Mouse (Mus musculus): Measurements from ENCODE around the gene Pop7. TPM values are rescaled to one million over a fixed set of nuclear protein-coding genes. Genes with fewer than 3 reads are reported as not detected.

The Pop7 gene
- polyA plus RNA-seq, 1 experiment from 2014 or later = 80.5 TPM

GRCm38 (mm10) chr5:137491559-137491958 lies 10.8 kb downstream of the Pop7 start:
- no peaks in the 10 kb centered on the region for H3K27me3 ChIP-seq (ENCODE audit: control insufficient read depth, insufficient read depth, low read depth, low read length)
- no peaks in the 10 kb centered on the region for H3K36me3 ChIP-seq (ENCODE audit: control insufficient read depth, insufficient read depth, low read length)
- H3K27ac ChIP-seq (ENCODE audit: low read length) = no peak overlapping the region
- H3K4me2 ChIP-seq (ENCODE audit: low read length) = no peak overlapping the region
- no peaks in the 10 kb centered on the region for H3K9me3 ChIP-seq (replicated peaks; ENCODE audit: control insufficient read depth, low read length, poor library complexity, severe bottlenecking)
- no peak for ATAC-seq
- H3K4me1 ChIP-seq (ENCODE audit: control insufficient read depth, insufficient read depth, low read length) = no peaks in the 10 kb centered on the region
- WGBS = 67% methylated on average over 4 of the region's 4 CpGs
- no peak overlapping the region for H3K9ac ChIP-seq (ENCODE audit: low read depth, low read length)
- no peak overlapping the region for H3K4me3 ChIP-seq (ENCODE audit: low read depth, low read length)

GRCm38 (mm10) chr5:137487616-137488015 lies 14.7 kb downstream of the Pop7 start:
- Histone ChIP-seq H3K9me3 (replicated peaks; ENCODE audit: control insufficient read depth, low read length, poor library complexity, severe bottlenecking) (no peaks in the 10 kb centered on the region), H3K9ac (ENCODE audit: low read depth, low read length) (no peak overlapping the region), H3K27me3 (ENCODE audit: control insufficient read depth, insufficient read depth, low read depth, low read length) (peaks cover 9% of the 10 kb centered on the region), H3K4me3 (ENCODE audit: low read depth, low read length) (no peak overlapping the region), H3K27ac (ENCODE audit: low read length) (no peak overlapping the region), H3K4me2 (ENCODE audit: low read length) (no peak overlapping the region), H3K4me1 (ENCODE audit: control insufficient read depth, insufficient read depth, low read length) (peaks cover 3% of the 10 kb centered on the region; the same call in 1 of the 2 replicates), H3K36me3 (ENCODE audit: control insufficient read depth, insufficient read depth, low read length) (no peaks in the 10 kb centered on the region)
- 93% methylated on average over 7 of the region's 7 CpGs for WGBS
- no peak for ATAC-seq

DNA sequence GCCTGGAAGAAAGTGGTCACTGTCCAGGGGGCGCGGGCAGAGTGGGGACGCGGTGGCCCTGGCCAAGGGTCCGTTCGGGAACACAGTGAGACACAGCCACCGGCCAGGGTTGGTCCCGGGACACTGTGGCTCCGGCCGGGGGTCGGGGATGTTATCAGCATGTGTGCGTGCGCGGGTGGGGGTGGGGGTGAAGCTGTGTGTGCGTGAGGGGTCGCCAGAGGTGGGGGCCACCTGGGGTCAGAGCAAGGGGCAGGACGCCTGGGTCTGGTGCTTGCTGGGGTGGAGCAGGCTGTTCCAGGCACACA lies 16.5 kb downstream of the Pop7 start:
- H3K36me3 ChIP-seq (ENCODE audit: control insufficient read depth, insufficient read depth, low read length) = no peaks in the 10 kb centered on the region
- 2% methylated on average over 17 of the region's 17 CpGs for WGBS
- H3K9ac ChIP-seq (ENCODE audit: low read depth, low read length) = no peak overlapping the region
- peak overlapping the region; percentile 47 for H3K4me2 ChIP-seq (ENCODE audit: low read length)
- ATAC-seq = no peak
- no peaks in the 10 kb centered on the region for H3K9me3 ChIP-seq (replicated peaks; ENCODE audit: control insufficient read depth, low read length, poor library complexity, severe bottlenecking)
- H3K4me1 ChIP-seq (ENCODE audit: control insufficient read depth, insufficient read depth, low read length) = peaks cover 3% of the 10 kb centered on the region; the same call in 1 of the 2 replicates
- peaks cover 9% of the 10 kb centered on the region for H3K27me3 ChIP-seq (ENCODE audit: control insufficient read depth, insufficient read depth, low read depth, low read length)
- H3K4me3 ChIP-seq (ENCODE audit: low read depth, low read length) = peak overlapping the region; percentile 7; the same call in 1 of the 2 replicates
- H3K27ac ChIP-seq (ENCODE audit: low read length) = no peak overlapping the region

GRCm38 (mm10) chr5:137485071-137485850 lies 17.1 kb downstream of the Pop7 start:
- peak overlapping the region; percentile 47 for H3K4me2 ChIP-seq (ENCODE audit: low read length)
- peak overlapping the region; percentile 7; the same call in 1 of the 2 replicates for H3K4me3 ChIP-seq (ENCODE audit: low read depth, low read length)
- WGBS = 3% methylated on average over 30 of the region's 30 CpGs
- 0 out of 2 replicates have a peak overlapping the region, but pooled peaks have one; percentile 6 for H3K9ac ChIP-seq (ENCODE audit: low read depth, low read length)
- H3K36me3 ChIP-seq (ENCODE audit: control insufficient read depth, insufficient read depth, low read length) = no peaks in the 10 kb centered on the region
- ATAC-seq = no peak
- H3K9me3 ChIP-seq (replicated peaks; ENCODE audit: control insufficient read depth, low read length, poor library complexity, severe bottlenecking) = no peaks in the 10 kb centered on the region
- peaks cover 9% of the 10 kb centered on the region for H3K27me3 ChIP-seq (ENCODE audit: control insufficient read depth, insufficient read depth, low read depth, low read length)
- H3K27ac ChIP-seq (ENCODE audit: low read length) = no peak overlapping the region
- H3K4me1 ChIP-seq (ENCODE audit: control insufficient read depth, insufficient read depth, low read length) = peaks cover 3% of the 10 kb centered on the region; the same call in 1 of the 2 replicates

DNA sequence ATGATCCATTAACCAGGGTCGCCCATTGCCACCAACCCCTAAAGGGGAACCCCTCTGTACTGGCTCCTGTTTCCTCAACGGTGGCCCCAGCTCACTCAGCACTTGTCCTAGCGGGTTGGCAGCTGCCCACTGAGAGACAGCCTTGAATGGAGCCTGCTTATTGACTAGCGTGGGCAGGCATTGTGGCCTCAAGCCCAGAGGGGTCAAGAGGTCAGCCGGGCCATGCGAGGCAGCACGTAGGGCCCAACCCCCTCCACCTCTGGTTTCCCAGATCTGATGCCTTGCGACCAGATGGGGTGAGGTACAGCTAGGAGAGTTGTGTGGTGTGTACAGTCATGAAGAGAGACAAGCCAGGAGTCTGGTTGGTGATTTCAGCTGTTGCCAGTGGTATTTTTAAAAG lies 20.4 kb downstream of the Pop7 start:
- peaks cover 3% of the 10 kb centered on the region; the same call in 1 of the 2 replicates for H3K4me1 ChIP-seq (ENCODE audit: control insufficient read depth, insufficient read depth, low read length)
- WGBS = 10% methylated on average over 8 of the region's 8 CpGs
- no peak for ATAC-seq
- no peak overlapping the region for H3K27ac ChIP-seq (ENCODE audit: low read length)
- no peaks in the 10 kb centered on the region for H3K36me3 ChIP-seq (ENCODE audit: control insufficient read depth, insufficient read depth, low read length)
- no peak overlapping the region for H3K9ac ChIP-seq (ENCODE audit: low read depth, low read length)
- no peaks in the 10 kb centered on the region for H3K9me3 ChIP-seq (replicated peaks; ENCODE audit: control insufficient read depth, low read length, poor library complexity, severe bottlenecking)
- no peak overlapping the region for H3K4me3 ChIP-seq (ENCODE audit: low read depth, low read length)
- peaks cover 9% of the 10 kb centered on the region for H3K27me3 ChIP-seq (ENCODE audit: control insufficient read depth, insufficient read depth, low read depth, low read length)
- H3K4me2 ChIP-seq (ENCODE audit: low read length) = no peak overlapping the region

DNA sequence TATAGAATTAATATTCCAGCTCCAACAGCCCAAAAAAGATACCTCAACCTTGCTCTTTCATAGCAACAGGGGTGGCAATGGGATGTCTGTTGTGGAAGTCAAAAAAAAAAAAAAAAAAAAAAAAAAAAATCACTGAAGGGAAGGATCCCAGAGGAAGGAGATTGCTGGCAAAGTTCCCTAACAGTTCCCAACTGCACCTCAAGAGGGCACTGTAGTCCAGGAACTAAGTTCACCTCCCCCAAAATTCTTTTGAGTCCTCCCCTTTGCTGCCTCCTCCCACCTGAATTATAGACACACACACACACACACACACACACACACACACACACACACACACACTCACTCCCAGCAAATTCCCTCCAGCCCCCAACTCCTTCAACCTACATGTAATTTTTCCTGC lies 21.2 kb downstream of the Pop7 start:
- Histone ChIP-seq H3K4me3 (ENCODE audit: low read depth, low read length) (no peak overlapping the region), H3K4me1 (ENCODE audit: control insufficient read depth, insufficient read depth, low read length) (peaks cover 3% of the 10 kb centered on the region; the same call in 1 of the 2 replicates), H3K27ac (ENCODE audit: low read length) (no peak overlapping the region), H3K9me3 (replicated peaks; ENCODE audit: control insufficient read depth, low read length, poor library complexity, severe bottlenecking) (no peaks in the 10 kb centered on the region), H3K4me2 (ENCODE audit: low read length) (no peak overlapping the region), H3K9ac (ENCODE audit: low read depth, low read length) (no peak overlapping the region), H3K27me3 (ENCODE audit: control insufficient read depth, insufficient read depth, low read depth, low read length) (peaks cover 9% of the 10 kb centered on the region), H3K36me3 (ENCODE audit: control insufficient read depth, insufficient read depth, low read length) (no peaks in the 10 kb centered on the region)
- no peak for ATAC-seq

GRCm38 (mm10) chr5:137476964-137477363 lies 25.4 kb downstream of the Pop7 start, which contains the start of gene Zan:
Gene Zan, minus strand, starts transcription at chr5:137477064.
- no peak within 1 kb of the TSS for H3K4me2 ChIP-seq (ENCODE audit: low read length)
- no peaks in the 10 kb centered on the region for H3K36me3 ChIP-seq (ENCODE audit: control insufficient read depth, insufficient read depth, low read length)
- no peak within 1 kb of the TSS for H3K27ac ChIP-seq (ENCODE audit: low read length)
- H3K9me3 ChIP-seq (replicated peaks; ENCODE audit: control insufficient read depth, low read length, poor library complexity, severe bottlenecking) = no peaks in the 10 kb centered on the region
- ATAC-seq = no peak
- 84% methylated on average over 5 of the region's 5 CpGs for WGBS
- H3K9ac ChIP-seq (ENCODE audit: low read depth, low read length) = no peak within 1 kb of the TSS
- H3K4me3 ChIP-seq (ENCODE audit: low read depth, low read length) = no peak within 1 kb of the TSS
- no peaks in the 10 kb centered on the region for H3K27me3 ChIP-seq (ENCODE audit: control insufficient read depth, insufficient read depth, low read depth, low read length)
- no peaks in the 10 kb centered on the region for H3K4me1 ChIP-seq (ENCODE audit: control insufficient read depth, insufficient read depth, low read length)

DNA sequence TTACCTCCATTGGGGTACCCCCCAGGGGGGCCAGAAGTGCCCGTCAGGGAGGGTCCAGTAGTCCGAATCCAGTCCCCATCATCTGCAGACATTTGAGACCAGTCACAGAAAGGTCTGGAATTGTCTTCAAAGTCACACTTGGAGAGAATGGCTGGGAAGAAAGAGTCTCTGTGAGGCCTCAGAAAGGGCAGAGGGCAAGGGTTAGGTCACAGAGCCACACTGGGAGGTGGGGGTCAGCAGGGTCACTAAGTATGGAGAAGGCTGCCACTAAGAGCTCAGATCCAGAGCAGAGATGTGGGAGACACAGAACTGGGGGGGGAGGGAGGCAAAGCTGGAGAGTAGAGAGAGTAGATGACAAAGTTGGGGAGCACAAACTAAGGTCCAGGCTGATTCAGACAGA lies 28.0 kb downstream of the Pop7 start:
- no peaks in the 10 kb centered on the region for H3K36me3 ChIP-seq (ENCODE audit: control insufficient read depth, insufficient read depth, low read length)
- no peak overlapping the region for H3K9ac ChIP-seq (ENCODE audit: low read depth, low read length)
- H3K4me3 ChIP-seq (ENCODE audit: low read depth, low read length) = no peak overlapping the region
- no peak overlapping the region for H3K27ac ChIP-seq (ENCODE audit: low read length)
- H3K4me1 ChIP-seq (ENCODE audit: control insufficient read depth, insufficient read depth, low read length) = no peaks in the 10 kb centered on the region
- 21% methylated on average over 2 of the region's 2 CpGs for WGBS
- no peaks in the 10 kb centered on the region for H3K9me3 ChIP-seq (replicated peaks; ENCODE audit: control insufficient read depth, low read length, poor library complexity, severe bottlenecking)
- ATAC-seq = no peak
- no peak overlapping the region for H3K4me2 ChIP-seq (ENCODE audit: low read length)
- no peaks in the 10 kb centered on the region for H3K27me3 ChIP-seq (ENCODE audit: control insufficient read depth, insufficient read depth, low read depth, low read length)

DNA sequence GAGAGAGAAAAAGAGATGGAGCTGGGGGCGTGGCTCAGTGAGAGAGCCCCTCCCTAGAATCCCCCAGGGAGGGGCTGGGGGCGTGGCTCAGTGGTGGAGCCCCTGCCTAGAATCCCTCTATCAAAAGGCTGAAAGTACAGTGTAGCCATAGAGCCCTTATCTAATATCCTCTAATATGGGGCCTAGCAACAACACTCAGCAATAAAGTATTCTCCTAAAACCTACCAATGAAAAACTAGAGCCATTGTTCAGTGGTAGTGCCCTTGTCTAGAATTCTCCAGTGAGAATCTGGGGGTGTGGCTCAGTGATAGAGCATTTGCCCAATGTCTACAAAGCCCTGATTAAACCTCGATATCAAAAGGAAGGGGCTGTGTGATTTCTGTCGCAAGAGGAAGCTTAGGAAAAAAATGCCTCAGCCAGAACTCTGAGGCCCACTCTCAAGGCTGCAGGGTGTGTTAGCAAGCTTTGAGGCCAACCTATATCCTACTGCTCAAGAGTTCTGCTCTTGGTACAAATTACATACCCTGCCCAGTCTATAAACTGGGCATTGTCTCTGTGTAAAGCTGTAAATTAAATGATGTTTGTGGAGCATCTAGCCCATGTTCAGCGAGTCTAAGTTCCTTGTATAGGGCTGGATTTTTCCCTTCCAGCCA lies 29.9 kb downstream of the Pop7 start:
- Histone ChIP-seq H3K27me3 (ENCODE audit: control insufficient read depth, insufficient read depth, low read depth, low read length) (no peaks in the 10 kb centered on the region), H3K9me3 (replicated peaks; ENCODE audit: control insufficient read depth, low read length, poor library complexity, severe bottlenecking) (no peaks in the 10 kb centered on the region), H3K4me1 (ENCODE audit: control insufficient read depth, insufficient read depth, low read length) (no peaks in the 10 kb centered on the region), H3K27ac (ENCODE audit: low read length) (no peak overlapping the region), H3K9ac (ENCODE audit: low read depth, low read length) (no peak overlapping the region), H3K4me2 (ENCODE audit: low read length) (no peak overlapping the region), H3K36me3 (ENCODE audit: control insufficient read depth, insufficient read depth, low read length) (no peaks in the 10 kb centered on the region), H3K4me3 (ENCODE audit: low read depth, low read length) (no peak overlapping the region)
- 71% methylated on average over 5 of the region's 5 CpGs for WGBS
- ATAC-seq = no peak

Data from midbrain, embryonic 16.5 days (tissue).